Mouse (Mus musculus) hindlimb bud, embryonic 11.5 days (tissue): Measurements from ENCODE around the gene Fndc7.
A peak's percentile ranks its signal among the peaks of the same experiment; 100 is the strongest.
"Not testable (repeated sequence)": the region's sequence is repeated elsewhere in the genome, so short reads cannot be mapped to it uniquely, and the experiment has no call there.

Experiments
- DNase-seq: peaks from one replicate; pipeline ENCODE4 v3.0.0-alpha.2; 2012; ENCODE audit warnings: low read depth, low spot score; ENCODE audit errors: extremely low spot score

Fndc7 gene

DNA sequence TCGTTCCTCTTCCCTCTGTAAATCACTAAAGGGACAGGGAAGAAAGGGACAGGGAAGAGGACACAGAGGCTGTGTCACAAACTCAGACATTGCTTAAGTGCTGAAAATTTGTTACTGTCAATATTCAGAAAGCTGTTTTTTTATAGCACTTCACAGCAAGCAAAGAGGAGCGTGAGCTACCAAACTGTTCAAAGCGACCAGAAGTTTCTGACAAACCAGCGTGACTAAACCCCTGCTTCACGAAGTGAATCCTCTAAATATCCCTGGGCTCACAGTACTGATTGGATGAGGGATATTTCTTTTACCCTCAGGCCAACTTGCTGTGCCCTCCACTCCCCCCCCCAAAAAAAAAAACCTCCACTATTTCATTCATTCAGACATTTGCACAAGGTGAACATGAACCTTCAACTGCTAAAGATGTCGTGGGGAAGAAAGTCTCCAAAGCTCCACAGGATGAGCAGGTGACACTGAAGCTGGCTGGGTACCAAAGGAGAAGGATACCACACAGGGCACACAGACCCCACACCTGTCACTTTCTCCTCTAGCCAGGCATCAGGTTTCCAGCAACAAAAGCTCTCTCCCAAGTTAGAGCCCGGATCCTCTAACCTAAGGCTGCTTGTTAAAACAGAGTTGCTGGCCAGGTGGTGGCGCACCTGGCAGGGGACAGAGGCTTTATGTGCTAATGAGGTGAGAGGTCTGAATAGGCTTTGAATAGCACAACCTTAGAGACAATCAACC is 33.3 kb downstream of the Fndc7 start:
- DNase-seq, result no peak

DNA sequence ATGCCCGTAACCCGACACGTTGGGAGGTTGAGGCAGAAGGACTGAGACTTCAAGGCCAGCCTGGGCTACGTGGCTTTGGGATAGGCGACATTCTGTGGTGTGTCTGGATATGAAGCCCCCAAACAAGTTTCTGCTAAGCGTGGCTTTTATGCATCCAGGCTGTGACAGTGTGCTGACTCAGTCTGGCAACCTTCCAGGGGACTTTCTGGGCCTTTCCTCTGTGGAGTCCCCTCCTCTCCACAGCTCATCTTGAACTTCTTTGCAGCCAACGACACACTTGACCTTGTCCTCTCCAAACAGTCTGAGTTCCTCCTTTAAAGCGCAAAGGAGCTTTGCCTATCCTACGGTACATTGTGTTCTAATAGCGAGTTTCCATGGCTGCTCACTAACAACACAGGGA is 33.9 kb downstream of the Fndc7 start:
- no peak for DNase-seq

DNA sequence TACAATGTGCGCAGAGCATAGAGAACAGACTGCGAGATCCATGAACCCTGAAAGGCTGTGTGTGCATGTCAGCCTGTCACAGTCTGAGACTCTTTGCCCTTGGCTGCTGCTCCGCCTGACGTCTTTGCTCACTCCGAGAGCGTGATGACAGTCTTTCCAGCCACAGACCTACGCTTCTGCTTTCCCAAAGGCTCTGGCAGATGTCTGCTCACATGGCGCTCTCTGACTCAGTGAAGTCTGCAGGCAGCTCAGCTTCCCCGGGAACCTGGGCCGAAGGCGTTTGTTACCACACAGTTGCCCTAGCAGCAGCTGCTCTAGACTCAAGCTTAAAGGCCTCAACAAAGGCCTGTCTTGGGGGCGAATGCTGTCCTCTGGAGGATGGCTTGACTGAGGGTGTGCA is 34.4 kb downstream of the Fndc7 start:
- DNase-seq, result no peak

DNA sequence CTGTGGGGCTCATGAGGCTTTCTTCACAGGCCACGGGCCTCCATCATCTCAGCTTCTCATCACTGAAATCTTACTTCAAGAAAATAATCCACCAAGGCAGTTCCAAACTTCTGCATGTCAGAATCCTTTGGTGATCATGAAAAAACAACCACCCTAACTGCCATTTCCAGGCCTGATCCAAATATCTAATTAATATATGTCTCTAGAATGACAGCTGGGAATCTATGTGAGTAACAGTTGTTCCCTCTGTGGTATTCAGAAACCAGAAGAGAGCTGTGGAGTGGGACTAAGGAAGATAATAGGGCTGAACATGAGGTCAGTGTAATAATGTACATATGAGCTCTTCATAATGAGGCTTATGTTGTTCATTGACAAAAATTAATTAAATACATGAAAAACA is 36.5 kb downstream of the Fndc7 start:
- DNase-seq, result no peak

DNA sequence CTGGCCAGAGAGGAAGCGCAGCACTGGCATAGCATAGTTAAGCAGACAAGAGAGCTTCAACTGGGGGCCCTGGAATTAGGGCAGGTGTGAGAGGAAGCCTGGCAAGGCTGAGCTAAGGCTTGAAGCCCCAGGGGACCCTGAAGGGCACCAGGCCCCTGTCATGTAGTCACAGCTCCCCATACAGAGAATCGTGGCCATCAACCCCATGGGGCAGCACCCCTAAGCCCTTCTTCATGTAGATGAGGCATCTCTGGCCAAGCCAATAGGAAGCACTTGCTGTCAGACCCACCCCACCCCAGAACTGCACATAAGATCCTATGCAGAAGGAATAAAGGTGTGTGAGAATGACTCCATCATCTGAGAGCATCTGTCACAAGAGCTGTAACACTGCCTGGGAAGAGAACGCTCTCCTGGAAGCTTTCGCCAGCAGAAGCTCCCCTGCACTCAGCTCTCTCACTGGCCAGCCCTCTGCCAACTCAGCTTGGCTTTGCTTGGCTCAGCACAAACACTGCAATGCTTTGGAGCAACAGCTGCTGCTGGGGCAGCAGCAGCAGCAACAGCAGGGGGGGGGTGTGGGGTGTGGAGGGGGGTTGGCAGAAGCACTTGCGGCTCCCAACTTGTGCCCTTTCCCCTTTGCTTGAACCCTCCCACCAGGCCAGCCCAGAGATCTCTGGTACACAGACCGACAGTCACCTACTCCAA is 37.7 kb downstream of the Fndc7 start:
- no peak for DNase-seq

DNA sequence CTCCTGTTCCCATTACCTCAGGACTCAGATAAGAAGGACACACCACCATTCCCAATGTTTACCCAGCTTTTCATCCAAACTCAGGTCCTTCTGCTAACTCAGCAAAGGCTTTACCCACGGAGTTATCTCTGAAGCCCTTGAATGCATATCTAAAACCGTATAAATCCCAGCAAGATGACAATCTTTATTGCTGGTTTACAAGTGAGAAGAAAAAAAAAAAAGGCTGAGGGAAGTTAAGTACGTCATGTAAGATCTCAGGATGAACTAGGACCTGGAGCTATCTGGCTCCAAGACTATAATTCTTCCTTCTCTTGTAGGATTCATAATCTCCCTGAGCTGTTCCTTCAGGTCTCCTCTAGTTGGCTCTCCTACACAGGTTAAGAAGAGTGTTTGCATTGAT is 38.3 kb downstream of the Fndc7 start:
- DNase-seq, result no peak

DNA sequence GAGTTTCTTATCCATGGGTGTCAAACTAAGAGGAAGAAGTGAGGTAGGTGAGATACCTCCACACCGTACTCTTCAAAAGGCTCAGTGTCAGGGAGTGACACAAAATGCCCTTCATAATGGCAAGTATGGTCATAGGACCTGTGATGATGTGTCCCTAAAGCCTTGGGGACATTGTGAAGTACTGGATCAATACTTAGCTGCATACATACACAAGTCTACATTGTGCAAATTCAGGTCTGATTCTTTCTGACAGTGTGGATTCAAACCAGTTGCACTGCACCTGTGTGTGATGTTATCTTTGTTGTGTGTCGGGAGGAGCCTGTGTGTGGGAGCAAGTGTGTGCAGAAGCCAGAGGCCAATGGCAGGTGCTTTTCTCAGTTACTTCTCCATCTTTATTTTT is 38.7 kb downstream of the Fndc7 start:
- no peak for DNase-seq

DNA sequence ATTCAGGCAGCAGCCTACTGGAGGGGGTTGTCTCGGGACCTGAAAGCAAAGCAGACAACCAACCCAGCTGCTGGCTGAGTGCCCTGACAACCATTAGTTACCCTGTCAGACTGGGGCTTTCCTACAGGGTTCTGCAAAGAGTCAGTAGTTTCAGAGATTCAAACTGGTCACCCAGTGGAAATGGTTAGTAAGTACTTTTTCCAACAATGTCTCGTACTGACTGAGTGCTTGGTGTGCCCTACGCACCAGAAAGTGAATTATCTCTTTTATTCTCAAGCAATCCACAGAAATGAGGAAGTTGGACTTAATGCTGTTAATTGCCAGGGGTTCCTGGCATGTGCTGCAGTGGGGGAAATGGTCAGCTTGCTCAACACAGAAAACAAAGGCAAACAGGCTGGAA is 39.3 kb downstream of the Fndc7 start:
- DNase-seq, result no peak

DNA sequence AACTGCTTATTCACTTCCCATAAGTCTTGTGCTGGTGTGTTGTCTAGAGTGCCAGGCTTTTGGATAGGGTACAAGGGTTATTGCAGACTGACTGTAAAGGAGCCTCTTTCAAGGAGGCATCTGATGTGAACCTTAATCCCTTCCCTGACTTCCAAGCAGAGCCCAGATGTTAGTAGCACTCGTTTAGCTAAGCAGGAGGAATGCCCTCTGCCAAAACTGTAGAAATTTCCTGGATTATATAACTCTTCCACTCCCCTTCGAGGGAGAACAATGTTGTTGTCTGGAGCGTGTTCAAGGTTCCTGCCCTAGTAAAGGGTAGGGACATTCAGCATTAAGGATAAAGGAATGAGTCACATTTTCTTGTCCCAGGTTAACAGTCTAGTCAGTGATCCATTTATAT is 43.2 kb downstream of the Fndc7 start:
- no peak for DNase-seq

DNA sequence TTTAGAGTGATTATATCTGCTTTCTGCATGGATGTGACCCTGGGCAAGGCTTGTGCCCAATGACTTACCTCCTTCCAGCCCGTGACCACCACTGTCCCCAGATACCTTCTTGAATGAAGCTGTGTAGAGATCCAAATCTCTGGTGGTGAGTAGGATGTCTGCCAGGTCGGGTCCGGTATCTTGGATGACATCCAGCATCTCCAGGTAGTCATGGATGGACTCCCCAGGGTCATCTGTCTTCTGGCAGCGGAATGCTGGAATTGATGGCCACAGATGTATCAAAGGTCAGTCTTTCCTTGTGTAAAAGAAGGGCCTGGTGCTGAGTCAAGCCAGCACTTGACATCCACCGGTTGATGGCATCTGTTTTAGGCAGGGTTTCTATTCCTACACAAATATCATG is 45.3 kb downstream of the Fndc7 start:
- DNase-seq, result no peak

DNA sequence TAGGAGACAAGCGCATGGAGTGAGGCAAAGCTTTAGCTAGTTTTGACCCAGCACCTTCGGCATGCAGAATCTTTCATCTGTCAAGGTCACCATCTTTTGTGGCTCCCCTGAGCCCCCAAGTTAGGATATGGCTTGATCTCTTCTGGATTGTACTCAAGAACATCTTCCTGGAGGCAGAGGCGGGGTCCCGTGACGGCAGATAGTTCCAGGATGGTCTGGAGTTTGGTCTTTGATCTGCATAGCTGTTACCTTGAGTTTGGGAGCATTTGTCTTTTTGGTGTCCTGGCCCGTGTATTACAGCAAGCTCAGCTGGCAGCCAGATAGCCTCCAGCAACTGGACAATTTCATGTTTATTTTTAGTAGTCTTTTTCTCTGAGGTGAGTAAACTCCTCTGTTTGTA is 45.8 kb downstream of the Fndc7 start:
- DNase-seq, result no peak

DNA sequence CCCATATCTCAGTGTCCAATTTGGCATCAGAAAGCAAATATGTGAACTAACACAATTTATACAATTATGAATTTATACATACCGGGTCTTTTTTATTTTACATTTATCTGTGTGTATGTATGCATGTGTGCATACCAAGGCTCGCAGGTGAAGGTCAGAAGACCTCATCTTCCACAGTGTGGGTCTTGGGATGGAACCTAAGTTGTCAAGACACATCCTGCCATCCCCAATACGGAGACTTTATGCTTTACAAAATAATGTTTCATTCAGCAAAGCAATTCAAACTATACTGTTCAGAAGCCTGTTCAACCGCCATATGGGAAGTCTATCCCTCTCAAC is 49.1 kb downstream of the Fndc7 start:
- no peak for DNase-seq

DNA sequence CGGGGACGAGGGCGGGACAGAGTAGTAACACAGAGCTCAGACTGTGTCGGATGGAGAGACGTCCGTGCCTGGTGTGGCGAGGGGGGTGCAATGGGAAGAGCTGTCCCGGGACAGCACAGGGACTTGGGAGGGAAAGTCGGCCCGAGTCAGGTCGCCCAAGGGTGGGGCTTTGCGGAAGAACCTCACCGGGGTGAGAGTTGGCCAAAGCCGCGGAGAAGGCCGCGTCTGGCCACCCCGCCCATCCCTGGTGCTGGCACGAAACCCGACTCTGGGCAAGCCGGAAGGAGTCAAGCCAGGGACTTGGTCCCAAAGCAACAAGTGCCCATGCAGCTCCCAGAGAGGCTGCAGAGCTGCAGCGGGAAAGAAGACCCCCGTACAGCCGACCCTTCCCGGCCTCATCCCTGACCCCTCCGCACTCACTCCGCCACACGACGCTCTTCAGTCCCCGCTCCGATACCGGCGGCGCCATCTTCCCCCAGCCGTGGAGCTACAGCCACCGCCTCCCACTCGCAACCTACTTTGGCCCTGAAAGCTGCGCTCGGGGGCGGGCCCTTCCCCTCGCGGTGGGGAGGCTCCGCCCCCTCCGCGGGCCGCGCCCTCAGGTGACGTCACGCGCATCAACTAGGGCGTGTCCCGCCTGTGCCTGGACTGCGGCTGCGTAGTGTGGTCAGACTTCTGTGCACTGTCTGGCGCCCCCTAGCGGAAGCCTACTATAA is 49.6 kb downstream of the Fndc7 start, which contains the start of gene Stxbp3:
TSS of gene Stxbp3 (minus strand) at position 527 of the 716 bp plus-strand sequence.
- DNase-seq, result peak; percentile 90

DNA sequence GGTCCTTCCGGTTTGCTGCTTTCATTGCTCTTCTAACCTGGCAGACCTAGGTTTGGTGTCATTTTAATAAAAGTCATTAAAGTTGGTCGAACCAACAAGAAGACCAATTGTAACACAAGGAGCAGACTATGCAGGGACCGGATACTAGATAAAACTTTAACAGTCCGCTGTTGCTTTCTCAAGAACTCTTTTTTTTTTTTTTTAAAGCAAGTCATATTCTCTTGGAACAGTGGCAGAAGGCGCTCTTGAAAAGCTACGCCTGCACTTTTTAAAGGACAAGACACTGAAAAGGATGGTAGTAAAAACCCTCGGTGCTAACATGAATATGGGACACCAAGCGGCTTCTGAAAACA is 50.2 kb downstream of the Fndc7 start:
- no peak for DNase-seq

DNA sequence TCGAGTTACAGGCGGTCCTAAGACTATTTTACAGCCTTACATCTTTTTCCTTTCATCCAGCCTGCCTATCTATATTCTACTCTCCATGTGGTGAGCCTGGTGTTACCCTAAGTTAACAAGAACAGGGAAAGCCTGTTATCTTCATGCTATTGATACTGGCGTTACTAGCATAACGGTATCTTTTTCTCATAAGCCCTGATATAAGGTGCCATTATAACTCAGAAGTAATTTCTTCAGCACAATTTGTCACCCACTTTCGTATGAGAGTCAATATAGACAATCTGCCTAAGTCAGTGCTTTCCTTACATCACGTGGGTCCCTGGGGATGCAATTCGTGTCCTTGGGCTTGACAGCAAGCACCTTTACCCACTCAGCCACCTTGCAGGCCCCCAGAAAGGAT is 50.8 kb downstream of the Fndc7 start:
- DNase-seq, result no peak

DNA sequence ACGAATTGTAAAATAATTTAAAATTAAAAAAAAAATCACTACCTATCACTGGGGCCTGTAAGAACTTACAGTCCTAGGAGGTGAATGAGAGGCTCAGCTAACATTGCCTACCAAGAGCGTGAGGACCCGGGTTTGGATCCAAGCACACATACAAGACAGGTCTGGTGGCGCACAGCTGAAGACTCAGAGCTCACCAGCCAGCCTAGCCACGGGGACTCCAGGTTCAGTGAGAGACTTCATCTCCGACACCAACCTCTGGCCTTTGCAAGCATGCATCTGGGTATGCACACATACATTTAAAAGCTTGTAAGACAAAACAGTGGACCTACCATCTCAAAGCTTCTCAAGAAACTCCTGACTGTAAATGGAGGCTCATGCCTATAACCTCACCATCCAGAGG is 52.9 kb downstream of the Fndc7 start:
- no peak for DNase-seq

DNA sequence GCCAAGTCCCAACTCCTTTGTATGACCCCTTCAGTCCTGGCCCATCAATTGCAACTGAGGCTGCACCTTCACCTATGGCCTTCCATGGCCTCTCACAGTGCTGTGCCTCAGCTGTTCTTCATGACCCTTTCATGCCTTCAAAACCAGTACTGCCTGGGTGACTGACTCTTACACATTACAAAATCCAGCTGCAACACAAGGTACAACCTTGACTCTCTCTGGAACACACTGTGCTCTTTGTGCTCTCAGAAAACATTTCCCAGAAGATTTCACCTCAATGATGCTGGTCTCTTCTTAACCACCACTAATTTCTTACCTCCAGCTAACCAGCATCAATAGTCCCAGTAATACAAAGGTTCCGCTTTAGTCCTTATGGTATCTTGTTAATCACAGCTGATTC is 56.1 kb downstream of the Fndc7 start:
- not testable (repeated sequence) for DNase-seq

DNA sequence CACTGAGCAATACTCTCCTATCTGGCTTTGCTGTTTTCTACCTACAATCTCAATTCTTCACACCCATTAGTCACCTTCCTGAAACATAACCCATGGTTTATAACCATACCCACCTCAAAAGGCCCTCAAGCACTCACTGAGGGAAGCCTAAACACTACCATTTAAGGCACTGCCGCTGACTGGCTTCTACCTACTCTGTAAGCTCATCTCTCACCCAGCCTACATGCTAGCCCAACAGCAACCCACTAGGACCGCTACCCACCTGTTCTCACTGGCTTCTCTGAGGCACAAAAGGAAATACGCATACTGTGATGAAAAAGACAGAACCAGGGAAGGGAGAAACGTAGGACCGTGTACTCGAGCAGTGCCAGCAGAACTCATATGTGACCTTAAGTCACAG is 58.1 kb downstream of the Fndc7 start:
- DNase-seq, result no peak

DNA sequence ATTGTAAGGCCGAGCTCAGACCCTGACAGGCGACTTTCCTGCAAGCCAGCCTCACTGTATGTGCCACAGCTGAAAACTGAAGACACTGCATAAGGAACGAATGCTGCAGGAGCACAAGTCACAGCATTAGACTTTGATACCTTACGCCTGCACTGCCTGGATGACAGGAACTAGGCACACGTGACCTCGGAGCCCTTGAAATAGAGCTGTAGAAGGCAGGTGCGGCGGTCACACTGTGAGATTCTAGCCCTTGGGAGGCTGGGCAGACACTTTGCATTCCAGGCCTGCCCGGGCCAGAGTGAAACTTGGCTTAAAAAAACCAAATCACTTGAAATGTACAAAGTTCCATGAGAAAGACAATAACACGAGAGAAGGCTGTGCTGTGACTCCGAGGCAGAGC is 59.3 kb downstream of the Fndc7 start:
- DNase-seq, result no peak

DNA sequence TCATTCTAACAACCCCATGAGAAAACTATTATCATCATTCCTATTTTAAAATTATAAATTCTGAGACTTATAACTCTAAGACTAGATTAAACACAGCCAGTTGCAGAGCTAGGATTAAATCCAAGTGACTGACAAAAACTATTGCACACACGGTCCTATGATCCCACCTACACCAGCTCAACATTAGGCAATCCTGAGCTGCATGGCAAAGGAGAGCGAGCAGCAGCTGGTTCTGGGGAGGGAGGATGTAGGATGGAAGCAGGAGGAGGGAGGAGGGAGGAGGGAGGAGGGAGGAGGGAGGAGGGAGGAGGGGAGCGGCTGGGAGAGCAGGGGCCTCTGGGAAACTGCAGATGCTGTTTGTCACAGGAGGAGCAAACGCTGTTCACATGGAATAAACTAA is 74.2 kb downstream of the Fndc7 start:
- no peak for DNase-seq

DNA sequence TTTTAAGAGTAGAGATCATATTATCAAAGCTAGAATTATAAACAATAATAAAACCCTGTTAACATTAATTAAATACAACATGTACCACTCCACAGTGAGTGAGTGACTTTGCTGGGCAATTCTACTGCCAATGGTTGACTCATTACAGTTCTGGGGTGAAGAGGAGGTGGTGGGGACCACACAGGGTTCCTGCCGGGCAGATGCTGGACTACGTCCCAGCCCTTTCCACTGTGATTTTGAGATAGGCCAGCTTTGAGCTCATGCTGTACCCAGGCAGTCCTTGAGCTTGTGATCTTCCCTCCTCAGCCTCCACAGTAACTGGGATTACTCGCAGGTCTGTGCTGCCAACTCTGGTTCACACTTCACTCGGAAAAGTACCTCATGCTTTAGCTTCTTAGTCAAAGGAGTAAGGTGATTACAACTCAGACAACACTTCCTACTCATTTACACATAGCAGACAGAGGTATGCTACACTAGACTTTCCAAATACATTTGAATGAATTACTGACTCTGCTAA is 79.0 kb downstream of the Fndc7 start:
- no peak for DNase-seq

DNA sequence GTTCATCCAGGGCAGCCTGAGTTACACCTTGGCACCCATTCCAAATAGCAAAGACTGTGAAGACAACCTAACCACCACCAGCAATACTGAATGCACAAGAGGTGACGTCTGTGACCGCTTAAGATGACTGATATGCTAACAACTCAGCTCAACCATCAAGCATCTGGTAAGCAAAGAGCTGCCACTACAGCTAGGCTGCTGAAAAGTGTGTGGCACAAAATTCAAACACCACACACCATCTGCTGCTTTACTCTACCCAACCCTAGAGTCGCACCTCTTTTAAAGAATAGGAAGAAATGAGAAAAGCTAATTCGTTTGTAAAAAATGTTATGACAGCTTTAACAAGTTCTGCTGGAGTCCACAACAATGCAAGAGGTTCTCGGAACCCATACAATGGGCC is 84.2 kb downstream of the Fndc7 start:
- DNase-seq, result no peak
